Mouse (Mus musculus): ENCODE data around the gene Cntnap2. TPM values are rescaled to one million over a fixed set of nuclear protein-coding genes. Genes with fewer than 3 reads are reported as not detected.
"Not testable (repeated sequence)": the region's sequence is repeated elsewhere in the genome, so short reads cannot be mapped to it uniquely, and the experiment has no call there.

The Cntnap2 gene
- polyA plus RNA-seq, 1 experiment from 2014 or later, result 56.3 TPM

DNA sequence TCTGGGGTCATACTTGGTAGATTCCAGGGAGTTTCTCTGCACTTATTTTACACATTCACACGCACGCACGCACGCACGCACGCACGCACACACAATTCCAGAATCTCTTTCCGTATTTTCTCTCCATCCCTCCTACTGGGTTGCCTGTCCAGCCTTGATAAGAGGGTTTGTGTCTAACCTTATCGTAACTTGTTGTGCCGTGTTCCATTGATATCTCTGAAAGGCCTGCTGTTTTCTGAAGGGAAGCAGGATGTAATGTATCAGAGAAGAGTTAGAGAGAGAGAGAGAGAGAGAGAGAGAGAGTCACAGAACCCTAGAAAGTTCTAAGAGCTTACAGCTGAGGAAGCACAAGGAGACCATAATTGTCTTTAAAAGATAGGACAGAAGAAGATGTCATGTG is 2132.8 kb downstream of the Cntnap2 start:
- WGBS, result 89% methylated on average over 10 of the region's 10 CpGs
- no peak for ATAC-seq (ENCODE audit: low FRiP score)
- H3K4me2 ChIP-seq, result no peak overlapping the region

DNA sequence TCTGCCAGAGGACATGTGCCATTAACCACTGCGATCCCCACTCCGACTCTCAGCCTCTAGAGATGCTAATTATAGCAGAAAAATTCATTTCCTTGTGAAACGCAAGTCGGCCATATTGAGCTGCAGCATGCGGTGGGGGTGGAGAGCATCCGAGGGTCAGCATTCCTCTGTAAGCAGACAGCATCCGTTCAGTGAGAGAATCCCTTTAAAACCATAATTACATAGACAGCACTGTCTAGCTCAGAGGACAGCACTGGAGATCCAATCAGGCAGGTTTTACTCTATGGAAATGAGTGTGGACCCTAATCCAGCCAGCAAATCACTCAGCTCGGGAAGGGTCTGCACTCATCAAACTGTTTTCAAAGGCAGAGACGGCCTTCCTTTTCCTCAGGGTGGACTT is 2133.3 kb downstream of the Cntnap2 start:
- ATAC-seq (ENCODE audit: low FRiP score), result no peak
- Histone ChIP-seq H3K36me3 (no peaks in the 10 kb centered on the region), H3K27ac (replicated peaks) (no peak overlapping the region), H3K27me3 (replicated peaks) (no peaks in the 10 kb centered on the region), H3K4me3 (replicated peaks) (no peak overlapping the region), H3K9me3 (replicated peaks) (no peaks in the 10 kb centered on the region), H3K9ac (replicated peaks) (no peak overlapping the region), H3K4me2 (no peak overlapping the region), H3K4me1 (0 out of 2 replicates have a peak, but pooled peaks cover 2% of the 10 kb centered on the region)
- WGBS, result 65% methylated on average over 9 of the region's 9 CpGs

More for the DNA sequence above, 2132.8 kb downstream of the Cntnap2 start:
- Histone ChIP-seq H3K4me1 (0 out of 2 replicates have a peak, but pooled peaks cover 2% of the 10 kb centered on the region), H3K27ac (replicated peaks) (no peak overlapping the region), H3K27me3 (replicated peaks) (no peaks in the 10 kb centered on the region), H3K9me3 (replicated peaks) (no peaks in the 10 kb centered on the region), H3K9ac (replicated peaks) (no peak overlapping the region), H3K36me3 (no peaks in the 10 kb centered on the region), H3K4me3 (replicated peaks) (no peak overlapping the region)

DNA sequence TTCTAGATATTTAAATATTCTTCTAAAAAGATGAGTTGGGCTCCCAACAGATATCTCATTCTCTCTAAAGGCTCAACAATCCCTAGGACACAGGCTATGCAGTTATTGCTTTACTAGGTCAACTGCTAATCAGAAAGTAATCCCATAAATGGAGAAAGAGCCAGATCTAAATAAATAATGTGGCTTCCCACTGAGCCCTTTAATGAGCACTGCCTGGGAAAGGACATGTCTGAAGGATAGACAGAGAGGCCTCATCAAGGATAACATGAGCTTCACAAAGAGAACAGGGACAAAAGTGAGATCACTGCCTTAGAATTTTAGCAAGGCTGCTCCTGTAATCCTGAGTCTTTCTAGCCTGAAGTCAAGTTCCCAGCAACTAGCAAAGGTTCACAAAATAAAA is 2138.4 kb downstream of the Cntnap2 start:
- no peaks in the 10 kb centered on the region for H3K9me3 ChIP-seq (replicated peaks)
- H3K27ac ChIP-seq (replicated peaks), result no peak overlapping the region

DNA sequence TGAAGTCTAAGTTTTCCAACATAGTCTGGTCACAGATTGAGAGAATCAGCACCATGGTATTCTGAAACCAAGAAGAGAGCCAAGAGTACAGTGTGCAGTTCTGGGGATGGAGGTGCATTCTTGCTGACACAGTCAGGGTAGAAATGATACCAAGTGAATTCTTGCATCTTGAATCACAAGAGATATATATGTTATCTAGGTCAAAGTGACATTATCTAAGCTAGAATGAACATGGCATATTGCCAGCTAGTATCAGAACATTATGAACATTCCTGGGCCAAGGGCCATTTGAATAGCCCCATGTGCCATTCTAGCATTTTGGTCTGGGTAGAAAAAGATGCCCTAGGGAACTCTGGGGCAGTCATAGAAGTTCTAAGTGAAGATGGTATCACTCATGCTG is 2141.5 kb downstream of the Cntnap2 start:
- Histone ChIP-seq H3K36me3 (no peaks in the 10 kb centered on the region), H3K27ac (replicated peaks) (no peak overlapping the region), H3K9me3 (replicated peaks) (no peaks in the 10 kb centered on the region), H3K4me3 (replicated peaks) (no peak overlapping the region), H3K4me1 (no peaks in the 10 kb centered on the region), H3K27me3 (replicated peaks) (no peaks in the 10 kb centered on the region), H3K4me2 (no peak overlapping the region), H3K9ac (replicated peaks) (no peak overlapping the region)
- ATAC-seq (ENCODE audit: low FRiP score), result no peak

More for the DNA sequence above, 2138.4 kb downstream of the Cntnap2 start:
- Histone ChIP-seq H3K4me2 (no peak overlapping the region), H3K4me1 (no peaks in the 10 kb centered on the region), H3K27me3 (replicated peaks) (no peaks in the 10 kb centered on the region), H3K9ac (replicated peaks) (no peak overlapping the region), H3K4me3 (replicated peaks) (no peak overlapping the region), H3K36me3 (no peaks in the 10 kb centered on the region)
- ATAC-seq (ENCODE audit: low FRiP score), result no peak

DNA sequence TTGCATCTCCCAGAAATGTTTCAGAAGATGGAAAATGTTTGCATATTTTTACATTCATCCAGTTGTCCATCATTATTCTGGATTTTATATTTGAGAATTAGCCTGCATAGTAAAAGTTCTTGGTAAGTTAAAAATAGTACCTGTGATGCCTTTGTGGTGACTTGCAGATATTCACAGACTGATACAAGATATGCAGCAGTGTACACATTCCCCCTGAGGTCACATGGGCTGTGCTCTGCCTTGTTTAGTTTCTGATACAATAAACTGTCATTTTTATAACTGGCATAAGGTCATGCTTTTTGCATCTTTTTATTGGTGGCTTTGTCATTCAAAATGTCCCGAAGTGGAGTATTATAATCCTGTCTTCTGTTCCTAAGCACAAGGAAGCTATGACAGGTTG is 2148.9 kb downstream of the Cntnap2 start:
- Histone ChIP-seq H3K9me3 (replicated peaks) (no peaks in the 10 kb centered on the region), H3K36me3 (no peaks in the 10 kb centered on the region), H3K4me3 (replicated peaks) (no peak overlapping the region), H3K27ac (replicated peaks) (no peak overlapping the region), H3K4me1 (no peaks in the 10 kb centered on the region), H3K27me3 (replicated peaks) (no peaks in the 10 kb centered on the region), H3K9ac (replicated peaks) (no peak overlapping the region), H3K4me2 (no peak overlapping the region)
- 74% methylated on average over 1 of the region's 1 CpGs for WGBS
- ATAC-seq (ENCODE audit: low FRiP score), result no peak

DNA sequence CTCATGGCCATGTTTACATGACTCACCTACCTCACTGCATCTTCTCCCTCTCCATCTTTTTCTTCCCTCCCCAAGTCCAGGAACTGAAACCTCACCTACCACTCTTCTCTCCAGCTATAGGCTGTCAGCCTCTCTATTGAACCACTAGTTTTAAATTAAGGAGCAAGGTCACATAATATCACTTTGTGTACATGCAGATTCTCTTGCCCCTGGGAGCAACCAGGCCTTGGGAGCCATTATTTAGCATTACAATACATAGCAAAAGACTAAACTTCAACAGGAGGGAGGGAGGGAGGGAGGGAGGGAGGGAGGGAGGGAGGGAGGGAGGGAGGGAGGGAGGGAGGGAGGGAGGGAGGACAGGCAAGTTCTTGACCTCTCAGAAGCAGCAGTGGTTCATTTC is 2155.6 kb downstream of the Cntnap2 start:
- H3K4me3 ChIP-seq (replicated peaks), result no peak overlapping the region
- H3K9me3 ChIP-seq (replicated peaks), result no peaks in the 10 kb centered on the region
- H3K27ac ChIP-seq (replicated peaks), result no peak overlapping the region
- no peak overlapping the region for H3K9ac ChIP-seq (replicated peaks)
- no peak overlapping the region for H3K4me2 ChIP-seq
- H3K4me1 ChIP-seq, result no peaks in the 10 kb centered on the region
- no peak for ATAC-seq (ENCODE audit: low FRiP score)
- H3K36me3 ChIP-seq, result no peaks in the 10 kb centered on the region
- no peaks in the 10 kb centered on the region for H3K27me3 ChIP-seq (replicated peaks)

DNA sequence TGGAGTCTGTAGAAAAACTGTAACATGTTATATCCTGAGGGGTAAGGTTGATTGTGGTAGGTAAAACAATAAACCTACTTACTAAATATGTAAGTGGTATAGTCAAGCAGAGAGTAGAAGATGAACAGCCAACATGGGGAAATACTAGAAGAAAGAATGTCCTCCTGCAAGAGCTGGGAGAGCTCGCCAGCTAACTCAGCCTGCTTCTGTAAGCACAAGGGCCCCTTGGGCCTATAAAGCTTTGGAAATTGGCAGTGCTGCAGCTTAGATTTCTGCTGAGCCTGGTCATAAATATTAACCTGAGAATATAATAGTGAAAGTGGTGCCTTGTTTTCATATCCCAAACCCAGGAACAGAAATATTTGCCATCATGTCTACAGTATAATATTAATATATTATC is 2164.4 kb downstream of the Cntnap2 start:
- WGBS, result 25% methylated on average over 1 of the region's 1 CpGs
- ATAC-seq (ENCODE audit: low FRiP score); H3K4me3 ChIP-seq (replicated peaks); H3K4me2 ChIP-seq; H3K27me3 ChIP-seq (replicated peaks); H3K9me3 ChIP-seq (replicated peaks); H3K4me1 ChIP-seq; H3K9ac ChIP-seq (replicated peaks); H3K36me3 ChIP-seq; H3K27ac ChIP-seq (replicated peaks): not testable (repeated sequence)

DNA sequence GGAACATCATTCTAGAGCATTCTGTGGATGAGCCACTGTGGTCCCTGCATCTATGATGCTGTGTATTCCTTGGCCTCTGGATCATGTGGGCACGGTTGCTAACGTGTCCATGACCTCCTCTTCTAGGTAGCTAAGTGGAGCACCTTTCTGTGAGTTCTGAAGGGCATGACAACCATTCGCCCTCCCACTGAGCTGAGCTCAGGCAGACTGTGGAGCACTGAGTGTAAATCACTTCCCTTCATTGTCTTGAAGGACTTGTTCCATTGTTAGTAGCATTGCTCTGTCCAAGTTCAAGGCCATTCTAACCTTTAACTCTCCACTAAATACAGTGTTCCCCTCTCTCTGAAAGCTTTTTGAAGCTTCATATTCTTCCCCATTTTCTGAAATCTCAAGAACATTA is 2166.2 kb downstream of the Cntnap2 start:
- H3K27me3 ChIP-seq (replicated peaks); H3K9ac ChIP-seq (replicated peaks); H3K36me3 ChIP-seq; H3K27ac ChIP-seq (replicated peaks); ATAC-seq (ENCODE audit: low FRiP score); H3K4me2 ChIP-seq; H3K9me3 ChIP-seq (replicated peaks); H3K4me3 ChIP-seq (replicated peaks); H3K4me1 ChIP-seq: not testable (repeated sequence)
- WGBS, result 54% methylated on average over 3 of the region's 3 CpGs

DNA sequence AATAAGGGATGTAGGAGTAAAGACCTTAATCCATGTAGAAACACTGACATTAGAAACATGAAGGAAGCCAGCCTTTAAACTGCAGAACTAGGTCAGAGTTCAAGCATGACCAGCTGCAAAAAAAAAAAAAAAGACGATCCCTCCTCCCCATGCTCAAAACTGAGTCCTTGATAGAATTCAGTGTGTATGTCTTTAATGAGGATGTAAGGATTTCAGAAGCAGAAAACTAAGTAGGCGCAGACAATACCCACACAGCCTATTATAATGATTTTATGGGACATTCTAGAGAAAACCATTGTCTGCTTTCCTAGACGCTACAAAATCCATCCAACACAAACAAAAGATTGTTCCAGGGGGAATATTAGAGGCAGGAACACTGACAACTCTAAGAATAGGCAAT is 2168.4 kb downstream of the Cntnap2 start:
- H3K27ac ChIP-seq (replicated peaks), result peak overlapping the region; percentile 61; the same call in 1 of the 2 replicates
- no peak for ATAC-seq (ENCODE audit: low FRiP score)
- H3K9ac ChIP-seq (replicated peaks), result no peak overlapping the region
- H3K4me2 ChIP-seq, result no peak overlapping the region
- H3K4me3 ChIP-seq (replicated peaks), result no peak overlapping the region
- no peaks in the 10 kb centered on the region for H3K27me3 ChIP-seq (replicated peaks)
- no peaks in the 10 kb centered on the region for H3K9me3 ChIP-seq (replicated peaks)
- H3K4me1 ChIP-seq, result peaks cover 8% of the 10 kb centered on the region; the same call in 1 of the 2 replicates
- no peaks in the 10 kb centered on the region for H3K36me3 ChIP-seq
- WGBS, result 14% methylated on average over 3 of the region's 3 CpGs

DNA sequence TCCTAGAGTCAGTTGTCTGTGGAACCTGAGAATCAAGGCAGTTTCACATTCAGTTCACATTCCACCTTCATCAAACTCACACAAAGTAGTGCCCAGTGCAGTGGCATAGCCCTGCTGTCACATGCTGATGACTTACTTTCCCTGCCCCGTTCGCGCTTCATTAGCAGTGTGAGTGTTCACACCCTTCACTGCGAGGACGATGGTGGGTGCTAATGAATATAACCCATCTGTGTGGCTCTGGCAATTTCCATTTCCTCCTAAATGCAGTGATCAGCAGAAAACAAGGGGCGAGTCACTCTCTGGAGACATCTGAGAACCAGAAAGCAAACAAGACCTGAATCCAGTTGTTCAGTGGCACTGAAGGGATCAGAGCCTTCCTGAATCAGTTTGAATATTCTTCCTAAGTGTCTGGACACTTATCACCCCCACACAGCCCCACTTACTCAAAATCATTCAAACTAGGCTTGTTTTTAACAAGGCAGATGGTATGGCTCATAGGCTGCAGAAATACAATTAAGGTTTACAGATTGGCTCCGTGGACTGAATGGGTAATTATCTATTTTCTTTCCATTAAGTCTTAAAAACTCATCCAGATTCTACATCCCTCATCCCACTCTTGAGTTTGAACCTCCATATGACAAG is 2169.6 kb downstream of the Cntnap2 start:
- Histone ChIP-seq H3K36me3 (no peaks in the 10 kb centered on the region), H3K4me3 (replicated peaks) (no peak overlapping the region), H3K4me2 (no peak overlapping the region), H3K27me3 (replicated peaks) (no peaks in the 10 kb centered on the region), H3K9me3 (replicated peaks) (no peaks in the 10 kb centered on the region), H3K9ac (replicated peaks) (no peak overlapping the region), H3K27ac (replicated peaks) (peak overlapping the region; percentile 30), H3K4me1 (peaks cover 8% of the 10 kb centered on the region; the same call in 1 of the 2 replicates)
- 28% methylated on average over 7 of the region's 7 CpGs for WGBS
- peak; percentile 28; the same call in 1 of the 2 replicates for ATAC-seq (ENCODE audit: low FRiP score)

DNA sequence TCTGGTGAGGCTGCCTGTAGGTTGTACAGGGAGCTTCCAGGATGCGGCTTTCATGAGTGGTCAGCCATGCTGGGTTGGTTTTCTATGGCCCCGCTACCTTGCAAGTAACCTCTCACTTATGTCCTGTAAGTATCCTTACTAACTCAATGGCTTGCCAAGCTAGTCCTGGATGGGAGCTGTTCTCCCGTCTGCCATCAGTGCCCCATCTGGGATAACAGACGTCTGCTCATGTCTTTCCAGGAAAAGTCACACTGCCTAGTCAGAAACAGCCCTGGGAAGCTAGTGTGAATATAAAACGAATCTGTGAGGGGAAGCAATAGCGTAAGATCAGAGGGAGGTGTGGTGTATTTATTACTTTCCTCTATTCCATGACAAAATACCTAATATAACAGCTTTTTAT is 2172.4 kb downstream of the Cntnap2 start:
- Histone ChIP-seq H3K4me3 (replicated peaks) (no peak overlapping the region), H3K36me3 (no peaks in the 10 kb centered on the region), H3K9ac (replicated peaks) (no peak overlapping the region), H3K27me3 (replicated peaks) (no peaks in the 10 kb centered on the region), H3K4me2 (no peak overlapping the region), H3K27ac (replicated peaks) (no peak overlapping the region), H3K9me3 (replicated peaks) (no peaks in the 10 kb centered on the region), H3K4me1 (peaks cover 8% of the 10 kb centered on the region; the same call in 1 of the 2 replicates)
- 64% methylated on average over 6 of the region's 6 CpGs for WGBS
- ATAC-seq (ENCODE audit: low FRiP score), result no peak

DNA sequence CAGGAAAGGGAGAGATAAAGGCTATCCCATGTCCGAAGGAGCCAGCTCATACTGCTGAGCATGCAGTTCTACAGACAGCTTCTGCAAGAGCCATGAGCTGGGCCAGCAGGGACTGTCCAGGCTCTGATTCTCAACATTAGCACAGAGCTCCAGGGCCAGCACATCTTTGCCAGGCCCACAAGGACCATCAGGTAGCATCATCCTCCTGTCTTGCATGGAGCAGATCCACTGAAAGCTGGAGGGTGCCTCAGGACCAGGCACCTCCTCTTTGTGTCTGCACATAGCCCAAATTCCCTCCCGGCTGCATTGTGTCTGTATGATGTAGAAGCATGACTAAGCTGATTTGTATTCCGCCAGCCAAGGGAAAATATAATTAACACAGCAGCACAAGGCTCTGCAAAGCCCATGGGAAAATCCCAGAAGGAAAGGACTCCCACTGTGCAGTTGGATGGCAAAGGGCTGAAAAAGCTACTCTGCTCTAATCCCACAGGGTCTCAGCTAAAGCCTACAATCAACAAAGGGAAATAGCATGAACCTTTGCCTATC is 2180.3 kb downstream of the Cntnap2 start:
- 29% methylated on average over 3 of the region's 3 CpGs for WGBS
- Histone ChIP-seq H3K4me1 (peaks cover 15% of the 10 kb centered on the region), H3K4me3 (replicated peaks) (no peak overlapping the region), H3K27ac (replicated peaks) (peak overlapping the region; percentile 63), H3K36me3 (no peaks in the 10 kb centered on the region), H3K9ac (replicated peaks) (0 out of 2 replicates have a peak overlapping the region, but pooled peaks have one; percentile 7), H3K4me2 (no peak overlapping the region), H3K27me3 (replicated peaks) (no peaks in the 10 kb centered on the region), H3K9me3 (replicated peaks) (no peaks in the 10 kb centered on the region)
- no peak for ATAC-seq (ENCODE audit: low FRiP score)

All from neural tube, embryonic 15.5 days (tissue).